Mouse (Mus musculus): Measurements from ENCODE around the gene Cd300lg. TPM values are rescaled to one million over a fixed set of nuclear protein-coding genes. Genes with fewer than 3 reads are reported as not detected.
A peak's percentile ranks its signal among the peaks of the same experiment; 100 is the strongest.

The Cd300lg gene
- polyA plus RNA-seq, 1 experiment from 2014 or later: 0.38 TPM

DNA sequence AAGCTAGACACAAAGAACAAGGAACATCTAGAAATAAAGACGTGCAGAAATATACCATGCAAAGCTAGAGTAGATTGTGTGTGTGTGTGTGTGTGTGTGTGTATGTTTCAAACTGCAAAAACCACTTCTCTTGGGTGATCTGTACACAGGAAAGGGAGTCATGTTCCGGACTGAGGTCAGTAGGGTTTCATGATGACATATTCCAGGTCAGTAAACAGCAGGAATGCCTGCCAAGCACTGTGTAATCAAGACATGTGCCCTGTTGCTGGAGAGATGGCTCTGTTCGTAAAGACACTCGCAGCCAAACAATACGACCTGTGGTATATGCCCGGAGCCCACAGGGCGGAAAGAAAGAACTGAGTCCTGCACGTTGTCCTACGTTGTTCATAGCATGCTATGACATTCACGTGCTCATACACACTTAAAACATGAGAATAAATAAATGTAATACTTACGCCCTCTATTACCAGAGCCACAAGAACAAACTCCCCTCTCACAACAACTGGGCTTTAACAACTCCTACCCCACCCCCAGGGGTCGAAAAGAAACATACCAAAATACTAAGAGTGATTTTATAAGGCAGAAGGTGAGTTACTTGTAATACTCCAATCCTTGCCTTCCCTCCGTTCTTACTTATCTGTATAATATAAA lies 1.7 kb upstream of the Cd300lg start:
- 50% methylated on average over 13 of the region's 13 CpGs for WGBS
- H3K4me1 ChIP-seq (replicated peaks): peaks cover 5% of the 10 kb centered on the region; the same call in 1 of the 2 replicates
- H3K27ac ChIP-seq: no peak overlapping the region
- H3K4me2 ChIP-seq: no peak overlapping the region
- H3K9me3 ChIP-seq: no peaks in the 10 kb centered on the region
- 0 out of 2 replicates have a peak, but pooled peaks cover 4% of the 10 kb centered on the region for H3K27me3 ChIP-seq
- H3K9ac ChIP-seq: no peak overlapping the region
- ATAC-seq (ENCODE audit: low FRiP score): no peak
- H3K4me3 ChIP-seq: no peak overlapping the region
- no peaks in the 10 kb centered on the region for H3K36me3 ChIP-seq

DNA sequence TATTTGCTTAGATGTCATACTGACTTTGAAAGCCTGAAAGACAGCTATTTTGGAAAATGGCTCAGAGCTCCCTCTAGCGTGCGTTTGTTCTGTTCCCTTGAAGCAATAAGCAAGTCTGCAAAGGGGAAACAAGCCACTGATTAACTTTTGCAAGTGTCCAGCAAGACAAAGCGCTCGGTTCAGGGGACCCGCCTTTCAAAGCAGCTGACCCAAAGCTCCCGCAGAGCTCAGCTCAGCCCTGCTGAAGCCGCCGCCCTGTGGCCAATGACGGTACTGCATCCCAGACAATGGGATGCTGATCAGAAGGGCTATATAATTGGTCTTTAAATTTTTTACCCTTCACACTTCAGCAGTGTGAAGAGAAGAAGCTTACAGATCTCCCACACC lies 1.2 kb upstream of the Cd300lg start:
- under 1% methylated on average over 9 of the region's 9 CpGs for WGBS

DNA sequence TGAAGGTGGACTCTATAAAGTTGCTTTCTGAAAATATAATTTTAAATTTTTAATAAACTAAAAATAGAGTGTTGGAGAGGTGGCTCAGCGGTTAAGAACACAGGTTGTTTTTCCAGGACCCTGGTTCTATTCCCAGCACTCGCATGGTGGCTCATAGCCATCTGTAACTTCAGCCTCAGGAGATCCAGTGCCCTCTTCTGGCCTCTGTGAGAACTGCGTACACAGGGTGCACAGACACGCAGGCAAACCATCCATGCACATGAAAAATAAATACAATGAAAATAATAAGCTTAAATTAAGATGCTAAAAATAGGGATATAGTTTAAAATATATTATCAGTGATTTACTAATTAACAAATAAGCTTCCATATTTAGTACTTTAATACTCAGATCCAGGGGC lies 663 bp upstream of the Cd300lg start:
- no peak for ATAC-seq (ENCODE audit: low FRiP score)
- Histone ChIP-seq H3K27ac (no peak overlapping the region), H3K9me3 (peaks cover 6% of the 10 kb centered on the region), H3K4me1 (replicated peaks) (peaks cover under 1% of the 10 kb centered on the region; the same call in 1 of the 2 replicates), H3K4me2 (no peak overlapping the region), H3K36me3 (no peaks in the 10 kb centered on the region), H3K27me3 (0 out of 2 replicates have a peak, but pooled peaks cover 4% of the 10 kb centered on the region), H3K4me3 (no peak overlapping the region), H3K9ac (no peak overlapping the region)
- WGBS: 72% methylated on average over 4 of the region's 4 CpGs

More for the DNA sequence above, 1.2 kb upstream of the Cd300lg start:
- Histone ChIP-seq H3K27ac (no peak overlapping the region), H3K4me1 (replicated peaks) (peaks cover 3% of the 10 kb centered on the region; the same call in 1 of the 2 replicates), H3K27me3 (0 out of 2 replicates have a peak, but pooled peaks cover 4% of the 10 kb centered on the region), H3K9me3 (peaks cover under 1% of the 10 kb centered on the region; the same call in 1 of the 2 replicates), H3K4me3 (no peak overlapping the region), H3K9ac (no peak overlapping the region), H3K4me2 (no peak overlapping the region), H3K36me3 (no peaks in the 10 kb centered on the region)
- ATAC-seq (ENCODE audit: low FRiP score): peak; percentile 66; the same call in 1 of the 2 replicates

DNA sequence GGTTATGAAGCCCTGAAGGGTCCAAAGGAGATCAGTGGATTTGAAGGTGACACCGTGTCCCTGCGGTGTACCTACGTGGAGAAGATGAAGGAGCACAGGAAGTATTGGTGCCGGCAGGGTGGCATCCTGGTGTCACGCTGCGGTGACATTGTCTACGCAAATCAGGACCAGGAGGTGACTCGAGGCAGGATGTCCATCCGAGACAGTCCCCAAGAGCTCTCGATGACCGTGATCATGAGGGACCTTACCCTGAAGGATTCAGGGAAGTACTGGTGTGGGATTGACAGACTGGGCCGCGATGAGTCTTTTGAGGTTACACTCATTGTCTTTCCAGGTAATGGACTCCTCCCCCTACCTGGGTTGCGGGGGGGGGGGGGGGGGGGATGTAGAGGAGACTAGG lies 1.7 kb downstream of the Cd300lg start:
- no peak overlapping the region for H3K9ac ChIP-seq
- no peak for ATAC-seq (ENCODE audit: low FRiP score)
- no peak overlapping the region for H3K4me2 ChIP-seq
- 96% methylated on average over 13 of the region's 14 CpGs for WGBS
- H3K36me3 ChIP-seq: no peaks in the 10 kb centered on the region
- 0 out of 2 replicates have a peak, but pooled peaks cover 4% of the 10 kb centered on the region for H3K27me3 ChIP-seq
- no peak overlapping the region for H3K4me3 ChIP-seq
- peaks cover 12% of the 10 kb centered on the region for H3K9me3 ChIP-seq
- no peak overlapping the region for H3K27ac ChIP-seq
- no peaks in the 10 kb centered on the region; the same call in 1 of the 2 replicates for H3K4me1 ChIP-seq (replicated peaks)

DNA sequence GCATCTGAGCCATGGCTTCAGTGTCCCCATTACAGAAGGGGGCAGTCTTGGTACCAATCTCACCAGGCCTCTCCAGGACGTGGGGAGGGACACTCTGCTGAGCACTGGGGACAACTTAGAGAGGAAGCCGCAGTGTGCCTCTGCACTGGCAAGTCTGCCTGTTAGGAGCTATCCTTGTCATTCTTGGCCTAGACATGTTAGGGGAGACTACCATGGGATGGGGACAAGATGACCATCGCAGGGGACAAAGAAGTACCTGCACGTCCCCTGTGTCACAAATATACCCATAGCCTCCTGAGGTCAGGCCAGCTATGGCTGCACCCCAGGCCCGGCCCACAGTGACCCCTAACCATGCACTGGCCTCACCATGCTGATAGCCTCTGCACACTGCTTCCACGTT lies 2.1 kb downstream of the Cd300lg start:
- Histone ChIP-seq H3K27me3 (0 out of 2 replicates have a peak, but pooled peaks cover 3% of the 10 kb centered on the region), H3K36me3 (no peaks in the 10 kb centered on the region), H3K4me2 (no peak overlapping the region), H3K4me3 (no peak overlapping the region), H3K27ac (no peak overlapping the region), H3K9ac (no peak overlapping the region), H3K4me1 (replicated peaks) (no peaks in the 10 kb centered on the region; the same call in 1 of the 2 replicates), H3K9me3 (peaks cover 12% of the 10 kb centered on the region)
- 88% methylated on average over 6 of the region's 6 CpGs for WGBS
- no peak for ATAC-seq (ENCODE audit: low FRiP score)

DNA sequence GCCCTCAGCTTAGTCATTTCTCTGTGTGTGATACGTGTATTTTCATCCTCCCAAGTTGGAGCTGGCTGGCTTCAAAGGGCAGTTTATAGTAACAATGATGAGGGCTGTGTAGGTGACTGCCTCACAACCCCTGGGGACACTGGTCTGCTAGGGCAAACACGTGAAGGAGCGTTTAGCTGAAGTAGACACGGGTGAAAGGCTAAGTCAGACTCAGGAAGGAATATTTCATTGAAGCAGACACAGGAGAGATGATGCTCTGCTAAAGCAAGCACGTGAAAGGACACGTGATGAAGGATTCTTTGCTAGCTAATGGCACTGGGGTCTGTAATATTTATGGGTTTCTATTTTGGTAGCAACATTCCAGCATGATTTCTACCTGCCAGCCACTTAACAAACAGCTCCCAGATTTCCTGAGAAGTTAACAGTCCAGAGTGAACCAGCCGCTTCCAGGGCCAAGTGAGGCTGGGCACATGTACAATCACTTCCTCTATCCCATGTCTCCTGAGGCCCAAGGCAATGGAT lies 3.4 kb downstream of the Cd300lg start:
- H3K27ac ChIP-seq: no peak overlapping the region
- 86% methylated on average over 7 of the region's 7 CpGs for WGBS
- no peak overlapping the region for H3K4me3 ChIP-seq
- H3K4me1 ChIP-seq (replicated peaks): no peaks in the 10 kb centered on the region; the same call in 1 of the 2 replicates
- H3K9me3 ChIP-seq: peaks cover 12% of the 10 kb centered on the region
- no peak overlapping the region for H3K4me2 ChIP-seq
- H3K9ac ChIP-seq: no peak overlapping the region
- ATAC-seq (ENCODE audit: low FRiP score): no peak
- no peaks in the 10 kb centered on the region for H3K36me3 ChIP-seq
- no peaks in the 10 kb centered on the region for H3K27me3 ChIP-seq

DNA sequence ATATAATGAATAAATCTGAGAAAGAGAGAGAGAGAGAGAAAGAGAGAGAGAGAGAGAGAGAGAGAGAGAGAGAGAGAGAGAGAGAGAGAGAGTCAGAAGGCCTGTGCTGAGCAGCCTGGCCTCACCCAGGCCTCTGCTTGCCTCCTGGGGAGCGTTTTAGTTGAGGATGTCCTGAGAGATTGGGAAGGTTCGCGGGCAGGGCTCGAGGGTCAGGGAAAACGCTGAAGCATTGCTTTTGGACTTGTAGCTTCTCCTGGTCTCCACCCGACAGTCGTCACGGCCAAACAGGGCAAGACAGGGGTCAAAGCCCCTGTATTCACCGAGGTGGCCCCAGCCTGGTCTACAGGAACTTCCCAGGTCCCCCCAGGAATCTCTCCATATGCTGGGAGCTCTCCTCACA lies 5.3 kb downstream of the Cd300lg start:
- Histone ChIP-seq H3K27me3 (no peaks in the 10 kb centered on the region), H3K4me3 (no peak overlapping the region), H3K4me1 (replicated peaks) (no peaks in the 10 kb centered on the region), H3K27ac (no peak overlapping the region), H3K4me2 (no peak overlapping the region), H3K9me3 (peaks cover 12% of the 10 kb centered on the region), H3K9ac (no peak overlapping the region), H3K36me3 (no peaks in the 10 kb centered on the region)
- WGBS: 89% methylated on average over 9 of the region's 9 CpGs
- no peak for ATAC-seq (ENCODE audit: low FRiP score)

DNA sequence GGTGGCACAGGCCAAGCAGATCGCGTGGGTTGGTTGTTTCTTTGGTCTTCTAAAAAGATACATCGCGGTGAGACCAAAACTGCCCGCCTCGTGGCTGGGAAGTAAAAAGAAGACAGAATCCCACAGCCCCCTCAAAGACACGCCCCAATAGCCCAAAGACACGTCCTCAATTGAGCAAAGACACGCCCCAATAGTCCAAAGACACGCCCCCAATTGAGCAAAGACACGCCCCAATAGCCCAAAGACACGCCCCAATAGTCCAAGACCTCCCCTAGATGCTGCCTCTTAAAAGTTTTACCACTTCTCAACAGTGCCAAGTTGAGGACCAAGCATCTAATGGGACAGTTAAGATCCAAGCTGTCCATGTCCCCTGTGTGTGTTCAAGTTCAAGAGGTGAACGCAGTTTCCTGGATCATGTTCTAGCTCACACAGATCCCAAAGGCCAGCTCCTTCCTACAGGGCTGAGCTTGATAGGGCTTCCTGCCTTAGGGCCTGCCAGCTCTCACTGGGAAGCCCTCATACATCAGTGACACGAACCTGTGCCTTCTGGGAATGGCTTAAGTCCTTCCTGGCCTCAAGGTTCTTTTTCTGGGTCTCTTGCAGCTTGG lies 8.7 kb downstream of the Cd300lg start:
- no peak for ATAC-seq (ENCODE audit: low FRiP score)
- no peaks in the 10 kb centered on the region for H3K27me3 ChIP-seq
- H3K36me3 ChIP-seq: no peaks in the 10 kb centered on the region
- WGBS: 58% methylated on average over 14 of the region's 14 CpGs
- H3K9me3 ChIP-seq: peaks cover 12% of the 10 kb centered on the region
- H3K4me2 ChIP-seq: no peak overlapping the region
- no peak overlapping the region for H3K9ac ChIP-seq
- no peaks in the 10 kb centered on the region for H3K4me1 ChIP-seq (replicated peaks)
- H3K4me3 ChIP-seq: no peak overlapping the region
- no peak overlapping the region for H3K27ac ChIP-seq

DNA sequence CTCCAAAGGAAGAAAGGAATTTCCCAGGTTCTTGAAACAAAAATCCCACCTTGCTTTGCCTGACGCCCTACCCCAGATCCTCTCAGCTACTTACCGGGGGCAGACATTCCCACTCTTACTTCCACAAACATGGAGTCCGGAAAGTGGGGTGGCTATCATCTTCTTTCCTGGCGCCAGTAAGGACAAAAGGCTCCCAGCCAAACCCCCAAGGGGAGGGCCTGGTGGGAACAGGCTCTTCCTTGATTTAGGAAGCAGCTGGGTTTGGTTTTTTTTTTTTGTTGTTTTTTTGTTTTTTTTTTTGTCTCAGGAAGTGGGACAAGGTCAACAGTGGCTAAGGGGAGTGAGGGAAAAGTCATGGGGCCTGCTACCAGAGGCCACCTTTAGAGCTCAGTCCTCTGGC lies 10.2 kb downstream of the Cd300lg start:
- Histone ChIP-seq H3K27ac (no peak overlapping the region), H3K4me2 (no peak overlapping the region), H3K9me3 (no peaks in the 10 kb centered on the region), H3K27me3 (no peaks in the 10 kb centered on the region), H3K9ac (0 out of 2 replicates have a peak overlapping the region, but pooled peaks have one; percentile 29), H3K36me3 (no peaks in the 10 kb centered on the region), H3K4me1 (replicated peaks) (no peaks in the 10 kb centered on the region), H3K4me3 (no peak overlapping the region)
- WGBS: 68% methylated on average over 4 of the region's 4 CpGs
- no peak for ATAC-seq (ENCODE audit: low FRiP score)

DNA sequence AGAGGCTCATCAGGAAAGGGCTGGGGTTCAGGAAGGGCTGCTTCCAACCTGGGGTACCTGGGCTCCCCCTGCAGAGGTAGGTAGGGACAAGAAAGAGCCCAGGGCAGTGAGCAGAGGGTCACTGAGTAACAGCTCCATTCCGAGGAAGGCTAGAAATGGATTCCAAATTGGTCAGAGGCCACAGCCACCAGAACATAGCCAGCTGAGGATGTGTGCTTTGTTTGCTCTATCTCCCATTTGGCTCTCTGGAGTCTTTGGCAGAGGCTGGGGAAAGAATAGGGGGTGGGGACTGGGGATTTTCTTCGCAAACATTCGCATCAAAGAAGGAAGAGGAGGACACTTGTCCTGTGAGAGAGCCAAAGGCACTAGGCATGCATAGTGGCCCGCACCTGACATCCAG lies 10.6 kb downstream of the Cd300lg start:
- Histone ChIP-seq H3K36me3 (0 out of 2 replicates have a peak, but pooled peaks cover under 1% of the 10 kb centered on the region), H3K4me2 (no peak overlapping the region), H3K4me1 (replicated peaks) (no peaks in the 10 kb centered on the region), H3K27ac (no peak overlapping the region), H3K9ac (0 out of 2 replicates have a peak overlapping the region, but pooled peaks have one; percentile 29), H3K9me3 (no peaks in the 10 kb centered on the region), H3K4me3 (no peak overlapping the region), H3K27me3 (no peaks in the 10 kb centered on the region)
- ATAC-seq (ENCODE audit: low FRiP score): no peak
- 60% methylated on average over 4 of the region's 4 CpGs for WGBS

DNA sequence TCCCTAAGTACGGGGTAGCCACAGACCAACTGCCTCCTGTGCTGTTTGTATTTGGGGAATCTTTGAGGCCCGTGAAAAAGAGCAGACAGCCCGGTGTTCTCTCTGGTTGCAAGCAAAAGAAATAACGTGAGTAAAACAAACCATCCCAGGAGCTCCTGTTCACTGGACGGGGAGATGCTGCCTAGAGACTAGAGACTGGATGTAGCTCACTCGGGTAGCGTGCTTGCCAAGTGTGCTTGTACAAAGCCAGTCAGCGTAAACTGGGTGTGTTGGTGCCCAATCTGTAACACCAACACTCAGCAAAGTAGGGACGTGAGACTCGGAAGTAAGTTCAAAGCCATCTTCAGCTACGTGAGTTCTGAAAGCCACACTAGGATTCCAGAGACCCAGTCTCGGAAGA lies 11.4 kb downstream of the Cd300lg start:
- Histone ChIP-seq H3K27ac (no peak overlapping the region), H3K9ac (no peak overlapping the region), H3K27me3 (no peaks in the 10 kb centered on the region), H3K4me1 (replicated peaks) (no peaks in the 10 kb centered on the region), H3K4me2 (no peak overlapping the region), H3K36me3 (0 out of 2 replicates have a peak, but pooled peaks cover 4% of the 10 kb centered on the region), H3K4me3 (no peak overlapping the region), H3K9me3 (no peaks in the 10 kb centered on the region)
- ATAC-seq (ENCODE audit: low FRiP score): no peak
- 88% methylated on average over 12 of the region's 12 CpGs for WGBS

DNA sequence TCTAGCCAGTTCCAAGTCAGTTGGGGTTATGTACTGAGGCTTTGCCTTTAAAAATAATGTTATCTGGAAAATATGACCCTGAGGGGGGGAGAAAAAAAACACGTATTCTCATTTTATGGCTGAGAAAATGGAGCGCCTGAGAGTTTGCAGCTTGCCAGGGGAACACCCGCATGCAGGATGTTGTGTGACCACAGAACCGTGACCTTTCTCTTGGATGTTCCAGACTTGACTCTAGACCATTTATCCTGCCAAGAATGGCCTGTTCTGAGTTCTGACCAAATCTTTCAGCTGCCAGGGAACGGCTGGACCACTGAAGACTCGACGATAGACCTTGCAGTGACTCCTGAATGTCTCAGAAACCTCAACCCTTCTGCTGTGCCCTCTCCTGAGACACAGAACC lies 11.9 kb downstream of the Cd300lg start:
- 76% methylated on average over 7 of the region's 7 CpGs for WGBS
- Histone ChIP-seq H3K4me1 (replicated peaks) (no peaks in the 10 kb centered on the region), H3K27ac (no peak overlapping the region), H3K9me3 (no peaks in the 10 kb centered on the region), H3K4me3 (no peak overlapping the region), H3K27me3 (no peaks in the 10 kb centered on the region), H3K36me3 (peaks cover 5% of the 10 kb centered on the region; the same call in 1 of the 2 replicates), H3K9ac (no peak overlapping the region), H3K4me2 (no peak overlapping the region)
- no peak for ATAC-seq (ENCODE audit: low FRiP score)

Measured in hindbrain, embryonic 13.5 days (tissue).